Mouse (Mus musculus) macrophage (primary cell): Measurements from ENCODE around the gene Fxyd3. TPM values are rescaled to one million over a fixed set of nuclear protein-coding genes. Genes with fewer than 3 reads are reported as not detected.
A peak's percentile ranks its signal among the peaks of the same experiment; 100 is the strongest.

Experiments used
- H3K27ac ChIP-seq: fragments of 350-480 bp; formaldehyde crosslinking; 2 replicates; pipeline ENCODE4 v1.9.0; 2021
- H3K36me3 ChIP-seq: fragments of 350-480 bp; formaldehyde crosslinking; 2 replicates; pipeline ENCODE4 v1.9.0; 2021; ENCODE audit errors: inconsistent target
- H3K4me3 ChIP-seq: fragments of 350-480 bp; formaldehyde crosslinking; 2 replicates; pipeline ENCODE4 v1.9.0; 2021; ENCODE audit errors: inconsistent target
- H3K79me2 ChIP-seq: fragments of 350-480 bp; formaldehyde crosslinking; 2 replicates; pipeline ENCODE4 v1.9.0; 2021; ENCODE audit errors: inconsistent target
- WGBS: methylation state at CpG from one replicate; pipeline ENCODE4 v1.1.7; 2026; ENCODE audit warnings: inconsistent platforms; ENCODE audit not compliant: missing documents; 5-methylcytosine and 5-hydroxymethylcytosine counted together
- polyA plus RNA-seq: library from polyadenylated mRNA; stranded (reverse); fragments of 250-400 nt; gene quantifications from 3 replicates; pipeline ENCODE4 v1.2.4, GENCODE M21; 2018; ENCODE audit warnings: inconsistent platforms

Fxyd3 gene
- polyA plus RNA-seq, 1 experiment from 2014 or later: not detected

DNA sequence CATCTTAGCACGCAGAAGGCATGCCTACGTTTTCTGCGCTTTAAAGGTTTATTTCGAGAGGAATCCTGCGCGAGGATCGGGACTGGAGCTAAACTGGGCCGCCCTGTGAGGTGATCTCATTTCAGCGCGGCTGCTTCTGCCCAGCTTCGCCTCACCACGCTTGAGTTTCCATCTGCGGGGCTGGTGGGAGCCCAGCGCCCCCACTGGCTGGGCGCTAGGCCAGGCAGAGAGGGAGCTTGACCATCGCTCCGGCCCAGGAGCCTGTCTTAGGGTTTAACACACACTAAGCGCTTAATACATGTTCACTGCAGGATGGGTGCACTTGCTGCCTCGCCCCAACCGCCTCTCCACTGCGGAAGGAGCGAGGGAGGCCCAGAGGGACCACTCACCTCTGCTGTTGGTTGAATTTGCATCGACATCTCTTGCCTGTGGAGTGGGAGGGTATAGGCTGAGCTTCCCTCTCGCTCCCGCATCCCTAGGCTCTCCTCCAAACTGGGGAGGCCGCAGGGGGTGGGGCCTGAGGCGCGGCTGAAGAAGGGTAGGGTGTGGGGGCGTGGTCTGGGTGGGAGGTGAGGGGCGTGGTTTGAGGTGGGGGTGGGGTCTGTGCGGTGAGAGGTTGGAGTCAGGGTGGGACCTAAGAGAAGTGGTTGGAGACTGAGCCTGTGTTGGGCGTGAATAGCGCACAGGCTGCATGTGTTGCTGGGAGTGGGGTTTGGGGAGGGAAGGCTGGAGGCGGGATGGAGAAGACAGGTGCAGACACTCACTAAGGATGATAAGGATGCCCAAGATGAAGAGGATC is 23.7 kb downstream of the Fxyd3 start:
- Histone ChIP-seq H3K4me3 (no peak overlapping the region), H3K79me2 (no peaks in the 10 kb centered on the region), H3K27ac (no peak overlapping the region), H3K36me3 (no peaks in the 10 kb centered on the region)
- WGBS: 17% methylated on average over 34 of the region's 34 CpGs

DNA sequence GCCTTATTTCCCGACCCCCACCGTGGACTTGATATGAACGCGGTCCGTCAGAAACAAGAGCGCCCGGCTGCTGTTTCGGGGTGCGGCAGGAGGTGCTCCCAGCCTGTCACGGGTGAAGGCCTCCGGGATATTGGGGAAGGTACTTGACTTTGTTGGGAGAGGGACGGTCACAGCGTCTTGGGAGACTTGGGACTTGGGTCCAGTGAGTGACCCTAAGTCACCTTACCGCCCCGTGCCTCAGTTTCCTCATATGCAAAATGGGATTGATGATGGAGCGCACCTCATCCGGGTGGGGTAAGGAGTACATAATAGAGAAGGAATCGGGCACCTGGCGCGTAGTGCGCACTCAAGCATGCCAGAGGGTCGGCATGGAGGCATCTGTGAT is 24.3 kb downstream of the Fxyd3 start:
- H3K36me3 ChIP-seq: no peaks in the 10 kb centered on the region
- no peak overlapping the region for H3K4me3 ChIP-seq
- 9% methylated on average over 22 of the region's 22 CpGs for WGBS
- H3K79me2 ChIP-seq: no peaks in the 10 kb centered on the region
- no peak overlapping the region for H3K27ac ChIP-seq

DNA sequence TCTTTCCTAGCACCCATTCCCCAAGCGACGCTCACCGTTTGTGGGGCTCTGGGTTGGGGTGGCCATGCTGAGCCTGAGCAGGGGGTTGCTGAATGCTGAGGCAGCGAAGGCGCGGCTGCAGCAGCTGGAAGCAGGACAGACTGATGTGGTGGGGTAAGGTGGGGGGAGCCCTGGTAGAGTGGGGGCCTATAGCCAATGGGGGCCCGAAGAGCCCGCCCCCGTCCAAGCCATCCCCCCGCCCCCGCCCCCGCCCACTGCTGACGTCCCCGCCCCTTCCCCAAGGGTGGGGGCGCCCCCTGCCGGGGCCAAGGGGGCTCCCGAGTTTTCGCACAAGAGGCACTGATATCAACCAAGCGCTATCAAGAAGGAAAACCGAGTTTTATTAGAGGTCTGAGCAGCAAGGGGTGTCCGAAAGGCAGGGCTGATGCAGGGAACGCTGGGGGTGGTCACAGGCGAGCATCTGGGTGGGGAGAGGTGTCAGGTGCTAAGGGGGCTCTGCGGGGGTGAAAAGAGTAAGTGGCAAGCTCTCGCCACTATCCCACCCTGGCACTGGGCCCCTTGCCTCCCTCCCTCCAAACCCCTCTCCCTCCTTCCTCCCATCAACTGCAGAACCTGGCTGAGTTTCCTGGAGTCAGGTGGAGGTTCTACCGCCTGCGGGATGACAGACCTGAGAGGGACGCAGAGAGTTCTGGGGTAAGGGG is 25.0 kb downstream of the Fxyd3 start, which contains the start of gene Fxyd7:
Gene Fxyd7, minus strand, starts transcription at position 147 of the 701 bp plus-strand sequence.
- Histone ChIP-seq H3K4me3 (no peak within 1 kb of the TSS), H3K36me3 (no peaks in the 10 kb centered on the region), H3K27ac (no peak within 1 kb of the TSS), H3K79me2 (no peaks in the 10 kb centered on the region)
- WGBS: 5% methylated on average over 26 of the region's 28 CpGs

DNA sequence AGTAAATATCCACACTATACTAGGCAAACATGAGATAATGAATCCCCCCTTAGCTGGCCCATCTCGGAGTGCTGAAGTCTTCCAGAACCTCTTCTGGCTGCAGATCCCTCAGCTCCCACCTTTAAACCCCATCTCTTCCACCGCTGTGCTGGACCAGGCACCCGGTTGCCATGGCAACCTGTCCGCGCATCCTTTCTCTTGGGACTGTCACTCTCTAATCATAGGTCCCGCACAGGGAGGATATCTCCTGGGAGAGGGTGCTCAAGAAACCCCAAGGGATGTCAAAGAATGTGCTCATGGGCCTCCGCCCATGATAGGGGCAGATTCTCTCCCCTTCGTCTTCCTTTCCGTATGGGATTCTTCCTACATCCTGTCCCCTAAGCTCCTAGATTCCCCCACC is 25.6 kb downstream of the Fxyd3 start:
- H3K4me3 ChIP-seq: no peak overlapping the region
- 14% methylated on average over 7 of the region's 9 CpGs for WGBS

DNA sequence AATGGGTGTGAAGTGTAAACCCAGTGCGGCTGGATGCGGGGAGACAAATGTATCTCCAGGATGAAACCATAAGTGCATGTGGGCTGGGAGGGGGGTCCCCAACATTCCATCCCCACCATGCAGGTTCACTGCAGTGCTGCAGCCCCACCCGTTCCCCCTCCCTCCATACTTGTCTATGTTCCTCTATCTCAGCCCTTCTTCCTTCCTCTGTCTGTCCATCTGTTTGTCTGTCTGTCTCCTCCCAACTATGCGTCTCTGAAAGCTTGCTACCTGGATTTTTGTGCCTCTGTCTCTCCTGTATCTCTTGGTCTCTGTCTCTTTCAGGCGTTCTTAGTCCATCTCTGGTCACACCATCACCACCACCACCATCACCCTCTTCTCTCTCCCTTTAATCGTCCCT is 26.0 kb downstream of the Fxyd3 start:
- Histone ChIP-seq H3K4me3 (no peak overlapping the region), H3K27ac (no peak overlapping the region), H3K79me2 (no peaks in the 10 kb centered on the region), H3K36me3 (no peaks in the 10 kb centered on the region)
- WGBS: 12% methylated on average over 6 of the region's 6 CpGs

More for the DNA sequence above, 25.6 kb downstream of the Fxyd3 start:
- Histone ChIP-seq H3K27ac (no peak overlapping the region), H3K36me3 (no peaks in the 10 kb centered on the region), H3K79me2 (no peaks in the 10 kb centered on the region)

DNA sequence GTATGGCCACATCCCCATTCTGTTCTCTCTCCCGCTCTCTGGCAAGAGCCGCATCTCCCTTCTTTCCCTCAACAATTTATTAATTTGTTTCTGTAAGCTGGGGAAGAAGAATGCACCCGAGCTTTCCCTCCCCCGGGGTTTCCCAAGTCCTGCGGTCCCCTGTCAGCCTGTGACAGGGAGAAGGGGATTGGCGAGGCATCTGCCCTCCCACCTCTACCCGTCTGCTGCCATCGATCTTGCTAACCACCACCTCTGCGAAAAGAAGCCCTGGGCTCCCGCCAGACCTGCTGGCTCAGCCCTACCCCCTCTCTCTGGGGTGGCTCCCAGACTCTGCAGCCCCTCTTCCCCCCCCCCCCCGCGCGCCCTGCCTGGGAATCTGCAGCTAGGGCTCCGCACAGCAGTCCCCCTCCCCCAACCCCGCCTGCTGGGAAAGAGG is 26.6 kb downstream of the Fxyd3 start:
- no peaks in the 10 kb centered on the region for H3K79me2 ChIP-seq
- no peak overlapping the region for H3K27ac ChIP-seq
- WGBS: 4% methylated on average over 11 of the region's 15 CpGs
- no peaks in the 10 kb centered on the region for H3K36me3 ChIP-seq
- H3K4me3 ChIP-seq: no peak overlapping the region

DNA sequence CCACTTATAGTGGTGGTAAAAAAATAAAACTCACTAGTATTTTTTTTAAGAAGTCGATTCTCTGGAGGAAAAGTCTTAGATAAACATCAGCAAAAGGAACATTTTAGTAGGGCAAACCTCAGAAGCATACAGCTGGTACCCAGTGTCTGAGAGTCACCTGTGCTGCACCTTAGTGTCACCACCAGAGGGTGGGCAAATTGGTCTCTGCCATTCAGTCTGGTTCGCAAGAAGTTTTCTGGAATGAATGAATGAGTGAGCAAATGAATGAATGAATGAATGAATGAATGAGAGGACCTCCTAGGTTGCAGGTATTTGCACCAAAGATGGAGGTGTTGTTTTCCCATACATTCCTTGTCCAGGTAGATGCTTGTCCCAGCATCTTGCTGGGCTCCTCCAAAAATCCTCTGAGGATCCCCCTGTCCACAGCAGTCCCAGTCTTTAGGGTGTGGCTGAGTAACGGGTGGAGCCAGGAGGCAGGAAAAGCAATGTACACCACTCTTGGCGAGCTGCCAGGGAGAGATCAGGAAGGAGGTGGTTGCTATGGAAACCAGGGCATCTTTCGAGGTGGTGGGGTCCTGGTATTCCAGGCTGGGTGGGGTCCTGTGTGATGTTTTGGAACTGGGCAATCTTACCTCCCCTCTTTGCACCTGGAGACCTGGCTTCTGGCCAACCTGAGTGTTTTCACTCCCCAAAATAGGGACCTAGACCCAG is 27.2 kb downstream of the Fxyd3 start:
- 23% methylated on average over 5 of the region's 5 CpGs for WGBS
- Histone ChIP-seq H3K4me3 (no peak overlapping the region), H3K27ac (no peak overlapping the region), H3K79me2 (no peaks in the 10 kb centered on the region), H3K36me3 (no peaks in the 10 kb centered on the region)

DNA sequence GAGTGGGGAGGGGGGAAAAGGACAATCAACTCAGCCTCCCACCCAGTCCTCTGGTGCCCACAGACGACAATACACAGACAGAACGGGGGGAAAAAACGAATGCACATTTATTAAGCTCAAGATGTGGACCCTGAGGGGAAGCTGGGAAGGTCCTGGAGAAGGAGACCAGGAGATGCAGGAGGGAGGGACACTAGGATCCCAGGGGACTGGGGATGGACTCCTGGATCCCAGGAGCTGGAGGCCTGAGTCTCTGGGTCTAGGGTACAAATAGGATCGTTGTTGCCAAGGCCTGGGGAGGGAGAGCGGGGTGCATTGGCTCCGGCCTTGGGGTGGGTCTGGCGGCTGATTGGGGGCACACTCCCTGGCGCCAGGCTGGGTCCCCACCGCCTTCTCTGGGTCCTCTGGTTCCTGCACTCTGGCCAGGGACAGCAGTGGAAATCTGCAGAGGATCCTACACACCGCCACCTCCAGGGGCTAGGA is 34.0 kb downstream of the Fxyd3 start, which contains the start of gene Fxyd5:
Gene Fxyd5, minus strand, starts transcription at position 51 of the 480 bp plus-strand sequence.
- Histone ChIP-seq H3K79me2 (peaks cover 47% of the 10 kb centered on the region), H3K36me3 (peaks cover 10% of the 10 kb centered on the region; the same call in 1 of the 2 replicates), H3K27ac (peak within 1 kb of the TSS; percentile 90), H3K4me3 (peak within 1 kb of the TSS; percentile 83)
- 57% methylated on average over 10 of the region's 10 CpGs for WGBS

DNA sequence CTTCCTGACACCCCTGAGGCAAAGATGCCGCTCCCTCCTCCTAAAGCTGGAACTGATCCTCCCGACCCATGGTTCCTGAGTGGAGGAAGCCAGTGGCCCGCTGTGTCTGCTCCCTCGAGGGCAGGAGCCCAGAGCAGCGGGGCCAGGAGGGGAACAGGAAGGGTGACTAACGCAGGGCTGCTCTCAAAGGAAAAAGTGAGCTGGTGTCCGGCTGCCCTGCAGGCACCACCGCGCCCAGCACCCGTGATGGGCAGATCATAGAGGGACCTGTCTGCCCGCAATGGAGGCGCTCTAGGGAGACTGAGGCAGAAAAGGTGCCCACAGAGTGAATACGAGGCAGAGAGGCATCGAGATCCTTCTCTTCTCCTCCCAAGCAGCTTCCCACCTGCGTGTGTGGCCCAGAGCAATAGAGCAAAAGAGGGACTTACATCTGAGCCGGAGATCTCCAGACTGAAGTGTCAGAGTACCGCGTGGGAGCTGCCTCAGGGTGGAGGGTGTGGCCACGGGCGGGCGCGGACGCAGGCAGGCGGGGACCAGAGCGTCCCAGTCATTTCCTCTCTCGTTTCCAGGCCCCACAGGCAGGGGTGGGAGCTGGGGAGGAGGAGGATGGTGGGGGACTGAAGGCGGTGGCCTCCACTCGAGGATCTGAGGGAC is 34.7 kb downstream of the Fxyd3 start:
- Histone ChIP-seq H3K36me3 (peaks cover 10% of the 10 kb centered on the region; the same call in 1 of the 2 replicates), H3K79me2 (peaks cover 48% of the 10 kb centered on the region), H3K4me3 (peak overlapping the region; percentile 83), H3K27ac (peak overlapping the region; percentile 90)
- WGBS: under 1% methylated on average over 28 of the region's 28 CpGs

DNA sequence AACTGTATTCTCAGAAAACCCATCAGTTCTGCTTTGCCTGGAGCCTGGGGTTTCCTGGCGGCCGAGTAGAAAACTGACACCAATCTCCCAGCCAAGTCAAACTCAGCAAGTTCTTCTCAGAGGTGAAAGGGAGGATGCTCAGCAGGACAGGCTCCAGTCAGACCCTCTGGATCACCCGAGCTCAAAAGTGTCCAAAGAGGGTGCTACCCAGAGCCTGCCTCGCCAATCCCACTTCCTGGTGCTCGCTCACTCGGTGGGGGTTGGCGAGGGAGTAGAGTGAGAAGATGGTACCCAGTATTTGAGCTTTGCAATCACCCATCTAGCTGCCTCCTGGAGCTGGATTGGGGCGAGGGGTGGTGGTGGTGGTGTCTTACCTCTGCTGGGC is 35.5 kb downstream of the Fxyd3 start:
- peak overlapping the region; percentile 83 for H3K4me3 ChIP-seq
- WGBS: 10% methylated on average over 8 of the region's 8 CpGs

DNA sequence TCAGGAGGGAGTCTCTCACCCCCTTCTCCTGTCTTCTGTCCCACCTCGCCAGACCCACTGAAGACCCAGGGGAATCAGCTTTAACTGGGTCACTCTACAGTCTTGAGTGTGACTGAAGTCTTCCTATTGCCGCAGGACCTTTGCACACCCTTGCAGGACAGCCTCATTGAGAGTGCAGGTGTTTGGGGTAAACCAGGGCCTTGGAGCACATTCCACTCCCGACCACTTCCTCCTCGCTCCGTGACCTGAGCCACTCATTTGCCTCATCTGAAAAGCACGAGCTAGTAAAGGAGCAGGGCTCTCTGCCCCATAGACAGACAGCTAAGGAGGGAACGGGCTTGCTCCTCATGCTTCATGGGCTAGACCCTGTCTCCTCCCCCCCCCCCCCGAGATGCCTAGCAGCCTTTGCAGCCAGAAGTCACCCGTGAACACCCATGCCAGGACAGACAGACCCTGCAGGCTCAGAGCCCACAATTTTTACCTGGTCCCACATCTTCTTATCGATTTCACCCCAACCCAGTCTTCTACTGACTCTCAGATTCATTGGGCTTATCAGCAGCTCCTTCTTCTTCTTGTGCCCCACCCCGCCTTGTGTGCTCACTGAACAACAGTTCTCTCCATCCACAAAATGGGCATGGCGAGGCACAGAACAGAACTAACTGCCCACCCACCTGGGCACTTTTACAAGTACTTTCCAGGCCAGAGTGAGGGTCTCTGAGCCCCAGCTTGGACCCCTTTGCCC is 36.1 kb downstream of the Fxyd3 start:
- peak overlapping the region; percentile 90 for H3K27ac ChIP-seq
- peaks cover 59% of the 10 kb centered on the region for H3K79me2 ChIP-seq
- H3K36me3 ChIP-seq: peaks cover 16% of the 10 kb centered on the region; the same call in 1 of the 2 replicates
- H3K4me3 ChIP-seq: peak overlapping the region; percentile 83
- WGBS: 57% methylated on average over 12 of the region's 12 CpGs

More for the DNA sequence above, 35.5 kb downstream of the Fxyd3 start:
- Histone ChIP-seq H3K36me3 (peaks cover 11% of the 10 kb centered on the region; the same call in 1 of the 2 replicates), H3K79me2 (peaks cover 56% of the 10 kb centered on the region), H3K27ac (peak overlapping the region; percentile 90)

DNA sequence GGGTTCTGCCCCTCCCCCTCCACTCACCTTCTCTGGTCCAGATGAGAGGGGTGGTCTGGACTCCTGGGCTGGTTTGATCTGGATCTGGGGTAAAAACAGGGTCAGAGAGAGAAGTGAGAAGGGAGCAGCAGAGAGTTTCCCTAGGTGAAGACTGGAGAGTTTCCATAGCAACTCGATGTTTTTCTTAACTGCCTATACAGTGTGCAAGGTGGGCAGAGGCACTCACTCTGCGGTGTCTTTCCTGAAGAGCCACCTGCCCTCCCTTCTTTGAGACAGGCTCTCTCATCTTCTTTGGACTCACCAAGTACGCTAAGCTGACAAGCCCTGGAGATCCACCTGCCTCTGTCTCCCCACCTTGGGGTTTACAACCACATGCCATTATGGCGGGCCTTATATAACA is 37.5 kb downstream of the Fxyd3 start:
- WGBS: 97% methylated on average over 4 of the region's 4 CpGs

DNA sequence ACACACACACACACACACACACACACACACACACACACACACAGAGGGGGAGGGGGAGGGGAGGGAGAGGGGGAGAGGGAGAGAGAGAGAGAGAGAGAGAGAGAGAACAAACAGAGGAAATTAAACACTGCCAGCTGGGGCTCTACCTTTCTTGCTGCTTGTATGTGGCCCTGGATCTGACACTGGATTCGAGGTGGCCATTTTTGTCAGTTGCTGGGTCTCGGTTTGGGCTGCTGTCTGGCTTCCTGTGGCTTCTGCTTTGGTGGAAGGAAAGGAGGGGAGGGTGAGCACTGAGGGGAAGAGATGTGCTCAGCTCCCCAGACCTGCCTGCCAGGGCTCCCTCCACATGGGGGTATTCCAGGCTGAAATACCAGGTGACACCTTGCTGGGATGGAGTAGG is 38.8 kb downstream of the Fxyd3 start:
- peak overlapping the region; percentile 52 for H3K27ac ChIP-seq
- peaks cover 59% of the 10 kb centered on the region for H3K79me2 ChIP-seq
- peaks cover 21% of the 10 kb centered on the region; the same call in 1 of the 2 replicates for H3K36me3 ChIP-seq
- peak overlapping the region; percentile 4; the same call in 1 of the 2 replicates for H3K4me3 ChIP-seq
- WGBS: 7% methylated on average over 2 of the region's 2 CpGs

More for the DNA sequence above, 37.5 kb downstream of the Fxyd3 start:
- Histone ChIP-seq H3K36me3 (peaks cover 21% of the 10 kb centered on the region; the same call in 1 of the 2 replicates), H3K79me2 (peaks cover 59% of the 10 kb centered on the region), H3K4me3 (no peak overlapping the region), H3K27ac (no peak overlapping the region)
